13 mouse cellular contexts compared by ENCODE assay signal in the genomic region with DNA sequence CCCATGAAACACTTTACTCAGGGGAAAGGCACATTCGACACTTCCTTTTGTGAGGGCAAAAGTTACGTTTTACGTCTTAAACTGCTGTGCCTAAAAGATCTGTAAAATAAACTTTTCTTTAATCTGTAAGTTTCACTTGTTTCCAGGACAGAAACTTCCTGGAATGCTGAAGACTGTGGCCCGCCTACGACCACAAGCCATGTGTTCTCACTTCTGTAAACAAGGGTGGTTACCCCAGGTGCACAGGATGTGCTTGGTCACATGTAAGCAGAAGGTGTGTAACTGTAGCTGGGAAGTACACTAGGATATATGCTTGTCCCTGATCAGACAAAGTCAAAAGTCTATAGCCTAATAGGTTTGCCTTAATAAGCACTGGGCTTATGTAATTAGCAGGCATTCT. TPM values are rescaled to one million over a fixed set of nuclear protein-coding genes. Genes with fewer than 3 reads are reported as not detected.
DNase-seq lines count a peak whose midpoint lies in the region; ATAC-seq lines count a peak whose summit lies in the region.
"Had no signal": no experiment of that assay in that cellular context is flagged by ENCODE, and none has a peak within 500 bp of the region (broad histone marks: within the 10 kb centered on the region; RNA-seq: fewer than 3 reads in every experiment).

No protein-coding gene starts in this region.

- DNase-seq in T-cell, adult 2 months (ENCODE audit: low spot score), result peak; percentile 67
- peak; percentile 73 for DNase-seq in naive thymus-derived CD4-positive, alpha-beta T cell, adult 2 months (ENCODE audit: low read depth)
- DNase-seq in thymus, postnatal 25 days, result peak; percentile 67
- DNase-seq in adrenal gland, postnatal 14 days, result no peak
- DNase-seq in gastrocnemius, postnatal 36 days, result no peak
- DNase-seq in cerebellum, adult 18-20 months, result no peak
- DNase-seq: gastrocnemius, postnatal 10 days had no signal

- peak; percentile 43; the same call in 1 of the 2 replicates for ATAC-seq in intestine, embryonic 16.5 days
- no peak for ATAC-seq in intestine, embryonic 15.5 days
- ATAC-seq: hindbrain, embryonic 16.5 days had no signal

- 0 out of 2 replicates have a peak, but pooled peaks cover 2% of the 10 kb centered on the region for H3K36me3 ChIP-seq in intestine, embryonic 16.5 days (ENCODE audit: control insufficient read depth, insufficient read depth, low read length)
- H3K36me3 ChIP-seq in intestine, embryonic 15.5 days, result no peaks in the 10 kb centered on the region

- H3K9me3 ChIP-seq in intestine, embryonic 16.5 days (ENCODE audit: control insufficient read depth, low read length), result no peaks in the 10 kb centered on the region
- H3K9me3 ChIP-seq in intestine, embryonic 15.5 days, result no peaks in the 10 kb centered on the region
- H3K9me3 ChIP-seq: heart, embryonic 13.5 days had no signal

- no peak overlapping the region for H3K4me2 ChIP-seq in intestine, embryonic 16.5 days (ENCODE audit: low read depth, low read length)
- H3K4me2 ChIP-seq in intestine, embryonic 15.5 days (replicated peaks), result no peak overlapping the region
- H3K4me2 ChIP-seq: heart, embryonic 13.5 days; limb, embryonic 12.5 days had no signal

- intact Hi-C loops in gastrocnemius, postnatal 36 days (cut with DNase I), result loop anchor here (2.0 kb wide), 1 partner anchor 96 kb away; no protein-coding TSS in a partner anchor

- WGBS in intestine, embryonic 16.5 days, result 54% methylated on average over 5 of the region's 5 CpGs
- WGBS in intestine, embryonic 15.5 days, result 55% methylated on average over 5 of the region's 5 CpGs

- no peaks in the 10 kb centered on the region for H3K27me3 ChIP-seq in intestine, embryonic 16.5 days (replicated peaks; ENCODE audit: control insufficient read depth, insufficient read depth, low read length)
- no peaks in the 10 kb centered on the region for H3K27me3 ChIP-seq in intestine, embryonic 15.5 days (replicated peaks)
- H3K27me3 ChIP-seq: heart, embryonic 13.5 days; limb, embryonic 12.5 days had no signal

- H3K4me3 ChIP-seq in intestine, embryonic 16.5 days (ENCODE audit: low read length), result no peak overlapping the region
- no peak overlapping the region for H3K4me3 ChIP-seq in intestine, embryonic 15.5 days (replicated peaks)
- H3K4me3 ChIP-seq: heart, embryonic 13.5 days; limb, embryonic 12.5 days had no signal

- no peak overlapping the region for H3K9ac ChIP-seq in intestine, embryonic 16.5 days (ENCODE audit: low read depth, low read length)
- no peak overlapping the region for H3K9ac ChIP-seq in intestine, embryonic 15.5 days
- H3K9ac ChIP-seq: heart, embryonic 13.5 days; limb, embryonic 12.5 days had no signal

- no peaks in the 10 kb centered on the region; the same call in 1 of the 2 replicates for H3K4me1 ChIP-seq in intestine, embryonic 16.5 days (ENCODE audit: control insufficient read depth, insufficient read depth, low read length)
- H3K4me1 ChIP-seq in intestine, embryonic 15.5 days (replicated peaks), result no peaks in the 10 kb centered on the region
- H3K4me1 ChIP-seq: heart, embryonic 13.5 days; limb, embryonic 12.5 days had no signal

- H3K27ac ChIP-seq in intestine, embryonic 16.5 days (ENCODE audit: low read length), result no peak overlapping the region
- no peak overlapping the region for H3K27ac ChIP-seq in intestine, embryonic 15.5 days
- H3K27ac ChIP-seq: heart, embryonic 13.5 days; kidney, postnatal 0 days; limb, embryonic 12.5 days had no signal

RNA-seq across cellular contexts. Expression of a gene that starts 8.7 kb away (rescaled TPM):
- 0.48 and 0.54 TPM in 2 replicates for polyA plus RNA-seq in intestine, embryonic 16.5 days (2015; fragmentation: Nextera tagmentation; extraction: Ambion mirVana)
- polyA plus RNA-seq in intestine, embryonic 15.5 days (2015; fragmentation: Nextera tagmentation; extraction: Ambion mirVana), result 0.39 and 0.57 TPM in 2 replicates
- 2.3 TPM in 1 of 2 replicates, not detected in the other for total RNA-seq in adrenal gland, postnatal 14 days (2021)
- total RNA-seq in gastrocnemius, postnatal 36 days (2021), result under 1 TPM in 1 of 2 experiments, not detected in 1; 0.15 TPM
- total RNA-seq: gastrocnemius, postnatal 10 days had no signal
- polyA plus RNA-seq: limb, embryonic 12.5 days had no signal

Comparison
In these comparisons a context has a peak if more than half of its experiments do, and no peak if none do; other contexts are left out.
1. DNase-seq: peak in T-cell, adult 2 months (single experiment), naive thymus-derived CD4-positive, alpha-beta T cell, adult 2 months (single experiment) and thymus, postnatal 25 days (single experiment); none in adrenal gland, postnatal 14 days (single experiment), gastrocnemius, postnatal 36 days (0 of 2) and cerebellum, adult 18-20 months (0 of 2).